Mouse (Mus musculus) adipocyte (in vitro differentiated cells): ENCODE data around the gene Xbp1.

Source experiments
- DNase-seq: peaks from one replicate; pipeline ENCODE4 v3.0.0-alpha.2; 2016; ENCODE audit warnings: low spot score

Xbp1 gene

DNA sequence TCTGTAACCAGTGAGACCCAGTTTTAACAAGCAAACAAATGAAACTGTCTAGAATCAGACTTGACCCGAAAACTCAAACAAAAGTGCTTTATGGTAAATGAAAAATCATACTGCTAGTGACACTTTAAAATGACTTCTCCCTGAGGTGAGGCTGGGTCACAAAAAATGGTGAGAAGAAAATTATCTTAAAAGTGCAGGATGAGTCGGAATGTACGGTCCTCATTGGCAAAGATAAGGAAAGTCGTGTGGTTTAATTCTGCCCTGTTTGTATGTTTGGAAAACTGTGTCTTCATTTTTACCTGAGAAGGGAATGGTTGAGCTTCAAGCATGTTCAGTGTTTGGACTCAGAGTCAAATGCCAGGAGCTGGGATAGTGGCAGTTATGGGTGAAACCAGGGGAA is 51.4 kb downstream of the Xbp1 start:
- no peak for DNase-seq

DNA sequence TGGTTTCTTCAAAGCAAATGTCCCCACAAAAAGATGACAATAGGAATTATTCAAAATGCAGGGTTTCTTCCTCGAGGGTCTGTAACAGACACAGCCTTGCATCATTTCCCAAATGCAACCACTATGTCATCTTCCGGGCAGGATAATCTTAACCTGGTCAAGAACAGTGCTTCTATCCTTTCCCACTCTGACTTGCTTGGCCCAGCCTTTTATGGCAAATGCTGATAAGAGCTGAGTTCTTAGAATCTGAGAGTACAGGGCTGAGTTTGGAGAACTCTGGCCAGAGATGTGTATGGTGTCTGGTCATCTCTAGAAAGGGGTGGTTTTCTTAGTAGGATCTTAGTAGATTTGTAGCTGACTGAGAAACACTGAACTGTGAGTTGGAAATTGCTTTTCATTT is 53.4 kb downstream of the Xbp1 start:
- no peak for DNase-seq

DNA sequence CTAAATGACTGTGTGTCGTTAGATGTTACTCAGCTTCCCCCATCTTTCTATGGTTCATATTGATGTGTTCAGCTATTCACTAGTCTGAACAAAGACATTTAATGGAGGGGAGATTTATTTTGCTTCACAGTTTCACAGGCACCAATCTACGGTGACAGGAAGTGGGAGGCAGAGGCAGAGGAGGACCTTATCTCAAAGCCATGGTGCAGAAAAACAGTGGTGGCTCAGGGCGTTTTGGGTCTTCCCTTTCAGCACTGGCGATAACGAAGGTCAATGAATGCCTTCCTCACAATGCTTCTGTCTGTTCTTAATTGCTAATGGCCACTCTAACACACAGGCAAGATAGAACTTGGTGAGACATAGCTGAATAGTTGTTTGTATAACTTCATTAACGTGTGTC is 54.6 kb downstream of the Xbp1 start:
- no peak for DNase-seq
